Mouse (Mus musculus) bone marrow macrophage, adult 2 months (primary cell): ENCODE results near the gene Snai3.

Experiments used
- CTCF ChIP-seq: IDR thresholded peaks from 2 replicates; pipeline ENCODE4 v1.5.1; 2012; ENCODE audit warnings: low read depth, mild to moderate bottlenecking, low read length, moderate library complexity
- POLR2A ChIP-seq: IDR thresholded peaks from 2 replicates; pipeline ENCODE4 v1.6.1; 2012; ENCODE audit warnings: mild to moderate bottlenecking, low read depth, low read length, borderline replicate concordance

DNA sequence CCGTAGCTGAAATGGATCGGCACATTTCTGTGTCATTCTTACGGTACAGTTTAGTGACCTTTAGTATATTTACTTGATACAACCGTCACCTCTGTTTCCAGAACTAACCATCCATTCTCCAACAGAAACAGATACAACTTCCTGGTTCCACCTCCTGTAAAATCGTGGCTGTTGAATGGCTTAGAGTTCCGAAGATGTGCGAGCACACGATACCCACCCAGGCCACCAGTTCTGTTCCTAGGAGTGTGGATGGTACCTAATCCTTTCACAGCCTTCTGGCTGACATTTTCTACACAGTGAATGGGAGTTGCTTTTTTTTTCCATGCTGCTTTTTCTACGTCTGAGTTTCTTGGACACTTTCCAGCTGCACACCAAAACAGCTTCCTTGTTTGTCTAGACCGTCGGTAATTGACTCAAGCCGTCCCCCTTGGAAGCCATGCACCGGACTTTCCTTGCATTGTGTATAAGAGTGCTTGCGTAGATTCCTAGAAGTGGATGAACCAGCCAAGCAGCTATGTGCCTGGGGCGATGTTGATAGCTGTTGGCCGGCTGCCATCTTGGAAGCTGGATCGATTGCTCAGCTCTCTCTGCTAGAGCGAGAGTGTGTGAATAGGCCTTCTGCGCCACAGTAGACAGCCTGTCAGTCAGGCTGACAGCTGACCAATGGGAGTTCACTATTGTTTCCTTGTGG is 16.3 kb downstream of the Snai3 start:
- no peak for TF ChIP-seq CTCF
- TF ChIP-seq POLR2A = no peak
